Mouse (Mus musculus) limb, embryonic 14.5 days (tissue): ENCODE measurements at regions not wholly inside any gene's neighbourhood (a gene's known extent, or its start where the extent isn't known, plus 50 kb on each side); places are given as distances from the start of the nearest gene placed in this dataset.

Experiments used
- ATAC-seq: fragments of 200-750 bp; cut with Nextera tagmentation; 2 replicates; pipeline ENCODE4 v1.8.0; 2017; ENCODE audit warnings: low read depth, moderate number of reproducible peaks, moderate TSS enrichment; ENCODE audit not compliant: low FRiP score
- DNase-seq: peaks from one replicate; pipeline ENCODE4 v3.0.0-alpha.2; 2015; ENCODE audit warnings: low spot score
- H3K27ac ChIP-seq: fragments of 300-500 bp; sonication (generic); replicated peaks from 2 replicates; pipeline ENCODE4 v1.5.1; 2014; ENCODE audit warnings: low read depth, mild to moderate bottlenecking, low read length, moderate library complexity, mixed read lengths
- H3K27me3 ChIP-seq: fragments of 300-500 bp; sonication (generic); 2 replicates; pipeline ENCODE4 v1.6.1; 2014; ENCODE audit warnings: low read length, mixed read lengths; ENCODE audit not compliant: control insufficient read depth, insufficient read depth
- H3K36me3 ChIP-seq: fragments of 300-500 bp; sonication (generic); 2 replicates; pipeline ENCODE4 v1.6.1; 2014; ENCODE audit warnings: mild to moderate bottlenecking, low read length, moderate library complexity, mixed read lengths; ENCODE audit not compliant: control insufficient read depth, insufficient read depth
- H3K4me1 ChIP-seq: fragments of 300-500 bp; sonication (generic); 2 replicates; pipeline ENCODE4 v1.6.1; 2014; ENCODE audit warnings: antibody characterized with exemption, low read length, mixed read lengths; ENCODE audit not compliant: control insufficient read depth, insufficient read depth
- H3K4me2 ChIP-seq: fragments of 300-500 bp; sonication (generic); replicated peaks from 2 replicates; pipeline ENCODE4 v1.6.1; 2014; ENCODE audit warnings: low read depth, mild to moderate bottlenecking, low read length, moderate library complexity; ENCODE audit not compliant: severe bottlenecking
- H3K4me3 ChIP-seq: fragments of 300-500 bp; sonication (generic); replicated peaks from 2 replicates; pipeline ENCODE4 v1.5.1; 2014; ENCODE audit warnings: low read length
- H3K9ac ChIP-seq: fragments of 300-500 bp; sonication (generic); 2 replicates; pipeline ENCODE4 v1.6.1; 2014; ENCODE audit warnings: mild to moderate bottlenecking, low read depth, low read length, moderate library complexity; ENCODE audit not compliant: severe bottlenecking
- H3K9me3 ChIP-seq: fragments of 300-500 bp; sonication (generic); 2 replicates; pipeline ENCODE4 v1.6.1; 2016; ENCODE audit warnings: low read length; ENCODE audit not compliant: control insufficient read depth
- POLR2A ChIP-seq: fragments of 200-500 bp; IDR thresholded peaks from 2 replicates; pipeline ENCODE4 v1.8.0; 2012; ENCODE audit warnings: inconsistent platforms, mild to moderate bottlenecking, moderate library complexity, borderline replicate concordance; ENCODE audit not compliant: insufficient read depth, insufficient read length; ENCODE audit errors: extremely low read depth
- WGBS: fragments of 180-500 bp; shearing (Covaris S2); extraction: QIAGEN DNeasy Blood & Tissue Kit; methylation state at CpG from one replicate; pipeline ENCODE4 v1.1.7; 2014; 5-methylcytosine and 5-hydroxymethylcytosine counted together

GRCm38 (mm10) chr7:138682161-138682560, 163.7 kb upstream of the Ppp2r2d start:
- H3K4me3 ChIP-seq, result no peak overlapping the region
- H3K4me1 ChIP-seq, result no peaks in the 10 kb centered on the region
- no peaks in the 10 kb centered on the region for H3K27me3 ChIP-seq
- no peak for ATAC-seq
- no peaks in the 10 kb centered on the region for H3K36me3 ChIP-seq
- H3K9me3 ChIP-seq, result no peaks in the 10 kb centered on the region
- H3K4me2 ChIP-seq, result no peak overlapping the region
- 55% methylated on average over 7 of the region's 7 CpGs for WGBS
- no peak overlapping the region for H3K9ac ChIP-seq
- no peak for TF ChIP-seq POLR2A
- DNase-seq, result no peak
- H3K27ac ChIP-seq, result no peak overlapping the region

- no peak overlapping the region for H3K4me2 ChIP-seq
- no peaks in the 10 kb centered on the region for H3K36me3 ChIP-seq
- no peak for DNase-seq
- no peaks in the 10 kb centered on the region for H3K27me3 ChIP-seq
- H3K9me3 ChIP-seq, result no peaks in the 10 kb centered on the region
- no peak overlapping the region for H3K9ac ChIP-seq
- no peak for TF ChIP-seq POLR2A
- 70% methylated on average over 5 of the region's 5 CpGs for WGBS
- ATAC-seq, result no peak
- H3K4me3 ChIP-seq, result no peak overlapping the region
- H3K4me1 ChIP-seq, result no peaks in the 10 kb centered on the region
- H3K27ac ChIP-seq, result no peak overlapping the region
These were observed 165.3 kb upstream of the Ppp2r2d start for GRCm38 (mm10) chr7:138680530-138680929.

- no peak overlapping the region for H3K9ac ChIP-seq
- no peaks in the 10 kb centered on the region for H3K36me3 ChIP-seq
- no peak for DNase-seq
- no peak for ATAC-seq
- no peaks in the 10 kb centered on the region for H3K4me1 ChIP-seq
- H3K4me2 ChIP-seq, result no peak overlapping the region
- H3K9me3 ChIP-seq, result no peaks in the 10 kb centered on the region
- H3K27me3 ChIP-seq, result no peaks in the 10 kb centered on the region
- H3K4me3 ChIP-seq, result no peak overlapping the region
- no peak overlapping the region for H3K27ac ChIP-seq
- no peak for TF ChIP-seq POLR2A
- 74% methylated on average over 2 of the region's 2 CpGs for WGBS
These were observed 166.3 kb upstream of the Ppp2r2d start for GRCm38 (mm10) chr7:138679575-138679974.

GRCm38 (mm10) chr7:138672959-138673358, 172.9 kb upstream of the Ppp2r2d start:
- Histone ChIP-seq H3K27ac (no peak overlapping the region), H3K4me1 (no peaks in the 10 kb centered on the region), H3K9ac (no peak overlapping the region), H3K36me3 (no peaks in the 10 kb centered on the region), H3K27me3 (no peaks in the 10 kb centered on the region), H3K9me3 (no peaks in the 10 kb centered on the region), H3K4me3 (no peak overlapping the region), H3K4me2 (no peak overlapping the region)
- 4% methylated on average over 1 of the region's 1 CpGs for WGBS
- DNase-seq (no peak), ATAC-seq (no peak)
- no peak for TF ChIP-seq POLR2A

GRCm38 (mm10) chr7:138668337-138668736, 177.5 kb upstream of the Ppp2r2d start:
- WGBS, result 13% methylated on average over 4 of the region's 4 CpGs
- Histone ChIP-seq H3K27me3 (no peaks in the 10 kb centered on the region), H3K9ac (no peak overlapping the region), H3K4me1 (no peaks in the 10 kb centered on the region), H3K4me3 (no peak overlapping the region), H3K27ac (no peak overlapping the region), H3K36me3 (no peaks in the 10 kb centered on the region), H3K9me3 (no peaks in the 10 kb centered on the region), H3K4me2 (no peak overlapping the region)
- ATAC-seq (no peak), DNase-seq (no peak)
- TF ChIP-seq POLR2A, result no peak

- Histone ChIP-seq H3K36me3 (no peaks in the 10 kb centered on the region), H3K27me3 (no peaks in the 10 kb centered on the region), H3K9me3 (no peaks in the 10 kb centered on the region), H3K9ac (no peak overlapping the region), H3K4me2 (no peak overlapping the region), H3K27ac (no peak overlapping the region), H3K4me3 (no peak overlapping the region), H3K4me1 (peaks cover 12% of the 10 kb centered on the region)
- DNase-seq (no peak), ATAC-seq (no peak)
- TF ChIP-seq POLR2A, result no peak
- WGBS, result 94% methylated on average over 4 of the region's 4 CpGs
These were observed 185.8 kb upstream of the Ppp2r2d start for GRCm38 (mm10) chr7:138660124-138660523.
